Mouse (Mus musculus): ENCODE data around the gene BC030867.

Gene BC030867

GRCm38 (mm10) chr11:102221954-102222351 lies 26.7 kb upstream of the BC030867 start:
- DNase-seq = no peak

- DNase-seq = peak; percentile 62
These were observed 25.5 kb upstream of the BC030867 start for GRCm38 (mm10) chr11:102223166-102223565.

- no peak for DNase-seq
These were observed 24.0 kb upstream of the BC030867 start for GRCm38 (mm10) chr11:102224686-102225085.

GRCm38 (mm10) chr11:102225221-102225620 lies 23.5 kb upstream of the BC030867 start:
- DNase-seq = no peak

GRCm38 (mm10) chr11:102226067-102226978 lies 22.4 kb upstream of the BC030867 start:
- no peak for DNase-seq

GRCm38 (mm10) chr11:102227270-102228190 lies 21.2 kb upstream of the BC030867 start:
- no peak for DNase-seq

- no peak for DNase-seq
These were observed 20.5 kb upstream of the BC030867 start for GRCm38 (mm10) chr11:102228191-102228545.

- no peak for DNase-seq
These were observed 19.9 kb upstream of the BC030867 start for GRCm38 (mm10) chr11:102228646-102229268.

- peak; percentile 30 for DNase-seq
These were observed 19.2 kb upstream of the BC030867 start for GRCm38 (mm10) chr11:102229331-102229953.

- peak; percentile 97 for DNase-seq
These were observed 18.5 kb upstream of the BC030867 start, which contains the start of gene Hdac5 for GRCm38 (mm10) chr11:102230006-102230741. TSS of gene Hdac5 (minus strand) at chr11:102230166.

GRCm38 (mm10) chr11:102236022-102236421 lies 12.7 kb upstream of the BC030867 start:
- DNase-seq = no peak

- no peak for DNase-seq
These were observed 8.0 kb upstream of the BC030867 start for GRCm38 (mm10) chr11:102240636-102241035.

- no peak for DNase-seq
These were observed 7.4 kb upstream of the BC030867 start for GRCm38 (mm10) chr11:102241246-102241645.

- DNase-seq = no peak
These were observed 6.8 kb upstream of the BC030867 start for GRCm38 (mm10) chr11:102241874-102242273.

GRCm38 (mm10) chr11:102244926-102245449 lies 3.7 kb upstream of the BC030867 start:
- peak; percentile 75 for DNase-seq

- no peak for DNase-seq
These were observed 3.0 kb upstream of the BC030867 start for GRCm38 (mm10) chr11:102245581-102246272.

GRCm38 (mm10) chr11:102246273-102246635 lies 2.4 kb upstream of the BC030867 start:
- no peak for DNase-seq

GRCm38 (mm10) chr11:102246871-102247270 lies 1.8 kb upstream of the BC030867 start:
- DNase-seq = no peak

GRCm38 (mm10) chr11:102249351-102250090 lies 839 bp downstream of the BC030867 start:
- DNase-seq = no peak

- DNase-seq = no peak
These were observed 8.8 kb downstream of the BC030867 start for GRCm38 (mm10) chr11:102257514-102257913.

Measured in right cerebral cortex, postnatal 14 days (tissue).